Mouse (Mus musculus) neural tube, embryonic 10.5 days (tissue): ENCODE measurements around the gene Arid3c.

ENCODE experiments used
- DNase-seq: peaks from one replicate; pipeline ENCODE4 v3.0.0-alpha.2; 2017; ENCODE audit warnings: low spot score; ENCODE audit errors: extremely low spot score

The Arid3c gene

GRCm38 (mm10) chr4:41745021-41745420, 14.1 kb upstream of the Arid3c start:
- DNase-seq, result no peak

GRCm38 (mm10) chr4:41744131-41744530, 13.2 kb upstream of the Arid3c start:
- no peak for DNase-seq

- DNase-seq, result peak; percentile 93
These were observed 10.2 kb upstream of the Arid3c start for GRCm38 (mm10) chr4:41741158-41741560.

GRCm38 (mm10) chr4:41740380-41741157, 9.6 kb upstream of the Arid3c start:
- no peak for DNase-seq

- no peak for DNase-seq
These were observed 8.3 kb upstream of the Arid3c start for GRCm38 (mm10) chr4:41739260-41739659.

- no peak for DNase-seq
These were observed 7.3 kb upstream of the Arid3c start for GRCm38 (mm10) chr4:41738256-41738603.

GRCm38 (mm10) chr4:41737602-41738255, 6.8 kb upstream of the Arid3c start:
- peak; percentile 62 for DNase-seq

- no peak for DNase-seq
These were observed 3.9 kb downstream of the Arid3c start for GRCm38 (mm10) chr4:41726826-41727621.

- peak; percentile 83 for DNase-seq
These were observed 8.0 kb downstream of the Arid3c start, which contains the start of gene Dctn3 for GRCm38 (mm10) chr4:41722918-41723351. TSS of gene Dctn3 (minus strand) at chr4:41723170.

- DNase-seq, result no peak
These were observed 14.1 kb downstream of the Arid3c start for GRCm38 (mm10) chr4:41716834-41717233.

GRCm38 (mm10) chr4:41715596-41715995, 15.3 kb downstream of the Arid3c start:
- DNase-seq, result no peak

- DNase-seq, result no peak
These were observed 15.9 kb downstream of the Arid3c start for GRCm38 (mm10) chr4:41715082-41715481.

- DNase-seq, result no peak
These were observed 16.7 kb downstream of the Arid3c start for GRCm38 (mm10) chr4:41714276-41714675.

- DNase-seq, result peak; percentile 92
These were observed 17.5 kb downstream of the Arid3c start, which contains the start of gene Rpp25l for GRCm38 (mm10) chr4:41713197-41714067. TSS of gene Rpp25l (minus strand) at chr4:41713534.

- DNase-seq, result no peak
These were observed 18.3 kb downstream of the Arid3c start for GRCm38 (mm10) chr4:41712421-41713196.

- DNase-seq, result no peak
These were observed 19.1 kb downstream of the Arid3c start for GRCm38 (mm10) chr4:41711705-41712375.

GRCm38 (mm10) chr4:41710229-41710628, 20.7 kb downstream of the Arid3c start:
- no peak for DNase-seq

GRCm38 (mm10) chr4:41708192-41708745, 22.7 kb downstream of the Arid3c start:
- DNase-seq, result no peak

GRCm38 (mm10) chr4:41707011-41707535, 23.9 kb downstream of the Arid3c start:
- peak; percentile 68 for DNase-seq
